Mouse (Mus musculus) heart, adult 9 months (tissue): ENCODE results near the gene Utp4.
"Not testable (repeated sequence)": the region's sequence is repeated elsewhere in the genome, so short reads cannot be mapped to it uniquely, and the experiment has no call there.

Source experiments
- DNase-seq, 2 experiments: peaks; one replicate each; pipeline ENCODE4 v3.0.0; 2022; ENCODE audit warnings: low spot score in 2 of 2

Gene Utp4

DNA sequence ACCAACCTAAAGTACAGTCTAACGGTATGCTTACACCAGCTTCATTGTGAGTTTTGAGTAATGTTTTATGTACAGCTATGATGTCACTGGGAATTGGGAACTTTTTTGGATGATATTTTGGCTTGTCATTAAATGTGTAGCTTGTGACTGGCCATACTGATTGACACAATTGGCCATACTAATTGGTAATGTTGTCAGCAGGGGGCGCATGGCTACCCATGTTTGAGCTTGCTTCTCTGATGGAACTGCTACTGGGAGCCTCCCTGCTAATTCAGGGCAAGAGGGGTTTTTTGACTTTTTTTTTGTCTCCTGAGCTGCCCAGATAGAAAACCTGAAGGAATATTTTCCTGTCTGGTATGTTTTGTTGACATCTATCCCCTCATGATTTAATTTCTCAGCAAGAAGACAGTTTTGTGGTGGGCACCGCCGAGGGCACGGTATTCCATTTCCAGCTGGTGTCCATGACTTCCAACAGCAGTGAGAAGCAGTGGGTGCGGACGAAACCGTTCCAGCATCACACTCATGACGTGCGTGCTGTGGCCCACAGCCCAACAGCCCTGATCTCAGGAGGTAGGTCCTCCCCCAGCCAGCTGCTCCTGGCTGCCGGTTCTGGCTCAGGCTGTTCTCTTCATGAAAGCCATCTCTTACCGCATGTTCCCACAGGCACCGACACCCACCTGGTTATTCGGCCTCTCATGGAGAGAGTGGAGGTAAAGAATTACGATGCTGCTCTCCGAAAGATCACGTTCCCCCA lies 12.5 kb downstream of the Utp4 start:
- peak; percentile 58 to 80 for DNase-seq

GRCm38 (mm10) chr8:106906635-106907034 lies 13.2 kb downstream of the Utp4 start:
- DNase-seq: no peak

DNA sequence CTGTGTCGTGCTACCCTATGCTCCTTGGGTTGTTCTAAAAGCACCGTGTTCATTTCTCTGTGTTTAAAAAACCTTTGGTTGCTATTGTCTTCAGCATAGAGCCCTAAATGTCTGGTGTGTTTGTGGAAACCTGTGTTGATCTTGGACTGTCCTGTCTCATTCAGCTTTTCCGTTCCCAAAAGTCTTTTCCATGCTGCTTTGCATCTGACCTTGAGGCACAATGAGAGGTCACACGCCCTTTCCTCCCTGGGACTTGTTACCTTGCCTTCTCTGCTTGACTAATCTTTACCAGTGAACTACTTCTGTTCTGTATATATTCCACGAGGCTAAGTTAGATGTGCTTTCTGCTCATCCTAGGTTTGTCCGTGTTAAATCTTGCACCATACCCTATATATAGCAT lies 14.0 kb downstream of the Utp4 start:
- no peak for DNase-seq

- no peak for DNase-seq
Observed at GRCm38 (mm10) chr8:106908291-106908690, 14.9 kb downstream of the Utp4 start.

GRCm38 (mm10) chr8:106913631-106914030 lies 20.2 kb downstream of the Utp4 start:
- DNase-seq: no peak

DNA sequence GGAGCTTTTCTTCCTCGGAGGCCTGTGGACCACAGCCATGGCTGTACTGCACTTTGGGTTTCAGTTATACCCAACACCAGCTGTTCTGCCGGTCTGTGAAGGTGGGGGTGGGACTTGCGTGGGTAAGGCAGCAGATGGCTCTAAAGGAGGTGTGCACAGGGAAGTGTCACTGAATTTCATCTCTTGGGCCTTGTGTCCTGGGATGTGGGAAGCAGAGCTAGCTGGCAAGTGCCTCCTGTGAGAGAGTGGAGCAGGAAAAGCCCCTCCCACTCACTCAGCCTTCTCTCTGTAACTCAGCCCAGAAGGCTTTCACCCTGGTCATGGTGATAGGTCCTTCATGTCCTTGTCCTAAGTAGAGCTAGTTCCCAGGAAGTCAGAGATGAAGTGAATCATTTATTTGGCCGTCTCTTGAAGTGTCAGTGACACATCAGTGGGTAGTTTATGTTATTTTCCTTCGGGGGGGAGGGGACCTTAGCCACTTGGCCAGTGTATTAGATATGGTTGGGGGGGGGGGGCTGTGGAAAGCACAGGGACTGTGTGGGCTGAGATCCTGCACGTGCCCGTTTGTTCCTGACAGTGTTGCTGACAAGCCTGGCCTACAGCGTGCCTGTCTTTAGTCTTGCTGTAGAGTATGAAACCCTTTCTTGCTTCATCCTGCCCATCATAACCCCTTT lies 26.4 kb downstream of the Utp4 start:
- no peak for DNase-seq

- no peak for DNase-seq
Observed at GRCm38 (mm10) chr8:106920395-106920741, 26.9 kb downstream of the Utp4 start.

DNA sequence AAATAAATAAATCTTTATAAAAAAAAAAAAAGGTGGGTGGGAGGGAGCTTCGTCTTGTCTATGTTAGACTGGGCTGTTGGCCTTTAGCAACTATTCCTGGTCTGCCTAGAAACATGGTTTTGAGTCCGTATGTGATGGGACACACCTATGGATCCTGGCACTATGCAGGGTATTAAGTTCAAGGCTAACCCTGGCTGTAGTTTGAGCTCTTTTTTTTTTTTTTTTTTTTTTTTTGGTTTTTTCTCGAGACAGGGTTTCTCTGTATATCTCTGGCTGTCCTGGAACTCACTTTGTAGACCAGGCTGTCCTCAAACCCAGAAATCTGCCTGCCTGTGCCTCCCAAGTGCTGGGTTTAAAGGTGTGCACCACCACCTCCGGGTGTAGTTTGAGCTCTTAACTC lies 30.6 kb downstream of the Utp4 start:
- no peak for DNase-seq

- DNase-seq: peak in 1 of 2 experiments; percentile 52
Observed at GRCm38 (mm10) chr8:106924904-106925349, 31.5 kb downstream of the Utp4 start.

DNA sequence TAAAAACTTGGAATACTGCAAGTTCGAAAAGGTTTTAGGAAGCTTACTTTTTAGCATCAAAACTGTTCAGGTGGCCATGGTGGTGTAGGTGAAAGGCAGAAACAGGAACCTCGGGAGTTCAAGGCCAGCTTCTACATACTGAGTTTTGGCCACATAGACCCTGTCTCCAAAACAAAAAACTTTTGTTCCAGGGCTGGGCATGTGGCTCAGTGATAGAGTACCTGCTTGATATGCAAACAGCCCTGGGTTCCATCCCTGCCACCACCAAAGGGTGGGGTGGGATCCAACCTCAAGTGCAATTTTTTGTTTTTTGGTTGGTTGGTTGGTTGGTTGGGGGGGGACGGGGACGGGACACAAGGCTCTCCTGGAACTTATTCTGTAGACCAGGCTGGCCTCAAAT lies 32.0 kb downstream of the Utp4 start:
- DNase-seq: no peak

DNA sequence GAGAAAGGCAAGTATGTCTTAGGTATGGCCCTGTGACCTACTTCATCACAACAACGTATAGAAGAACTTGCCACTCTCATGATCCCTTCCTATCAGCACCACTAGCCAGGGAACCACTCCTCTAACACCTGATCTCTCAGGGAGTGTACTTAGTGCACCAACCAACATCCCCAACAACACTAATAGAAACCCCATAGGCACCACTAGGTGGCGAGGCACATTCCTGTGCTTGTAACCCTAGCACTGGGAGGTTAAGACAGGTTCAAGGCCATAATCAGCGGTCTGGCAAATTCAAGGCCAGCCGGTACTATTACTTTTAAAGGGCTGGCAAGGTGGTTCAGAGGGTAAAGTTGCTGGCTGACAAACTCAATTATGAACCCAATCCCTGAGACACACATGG lies 33.8 kb downstream of the Utp4 start:
- DNase-seq: no peak

DNA sequence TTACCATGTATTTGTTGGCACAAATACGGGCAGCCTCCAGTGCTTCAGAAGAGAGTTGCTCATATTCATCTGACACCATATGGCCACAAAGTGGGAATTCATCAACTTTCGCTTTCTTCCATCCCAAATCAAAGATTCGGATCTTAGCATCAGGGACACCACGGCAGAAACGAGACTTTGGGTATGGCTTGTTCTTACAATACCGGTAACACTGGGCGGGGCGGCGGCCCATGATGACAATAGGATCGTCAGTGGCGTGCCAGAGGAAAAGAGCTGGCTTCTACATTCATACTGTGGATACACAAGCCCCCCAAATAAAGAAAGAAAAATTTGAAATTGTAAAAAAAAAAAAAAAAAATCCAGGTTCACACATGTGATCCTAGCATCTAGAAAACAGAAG lies 34.7 kb downstream of the Utp4 start:
- not testable (repeated sequence) for DNase-seq

DNA sequence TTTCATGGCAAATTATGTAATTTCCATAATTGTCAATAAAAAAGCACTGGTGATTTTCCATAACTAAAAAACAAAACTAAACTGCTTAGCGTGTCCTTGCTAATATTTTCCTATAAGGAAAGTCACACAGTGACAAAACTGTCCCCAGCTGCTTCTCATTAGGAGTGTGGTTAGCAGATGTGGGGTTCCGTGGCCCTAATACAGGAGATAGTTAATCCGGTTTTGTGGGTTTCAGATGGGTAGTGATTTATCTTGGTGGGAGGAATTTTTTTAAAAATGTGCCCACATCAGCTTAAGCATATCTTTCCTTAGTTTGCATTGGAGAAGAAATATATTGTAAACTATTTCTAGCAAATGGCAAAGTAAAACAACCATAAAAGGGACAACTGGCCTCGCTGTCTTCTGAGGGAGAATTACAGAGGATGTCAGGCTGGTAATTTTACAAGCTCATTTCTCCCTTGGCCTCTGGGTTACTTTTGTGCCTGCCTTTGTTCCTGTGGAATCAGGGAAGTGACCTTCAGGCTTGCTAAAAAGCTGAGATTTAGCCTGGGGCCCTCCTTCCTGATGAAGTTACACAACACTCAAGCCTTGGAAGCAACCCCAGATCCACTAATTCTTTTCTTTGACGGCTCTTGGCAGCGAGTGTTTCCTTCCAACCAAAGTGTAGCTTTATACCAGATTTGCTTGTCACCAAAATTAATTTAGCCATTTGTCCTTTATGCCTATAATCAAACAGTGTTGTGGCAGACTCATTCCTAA lies 35.9 kb downstream of the Utp4 start:
- DNase-seq: peak; percentile 78 to 82

GRCm38 (mm10) chr8:106929921-106930320 lies 36.5 kb downstream of the Utp4 start:
- DNase-seq: no peak

- peak; percentile 19 to 31 for DNase-seq
Observed at GRCm38 (mm10) chr8:106932376-106933065, 39.1 kb downstream of the Utp4 start.

DNA sequence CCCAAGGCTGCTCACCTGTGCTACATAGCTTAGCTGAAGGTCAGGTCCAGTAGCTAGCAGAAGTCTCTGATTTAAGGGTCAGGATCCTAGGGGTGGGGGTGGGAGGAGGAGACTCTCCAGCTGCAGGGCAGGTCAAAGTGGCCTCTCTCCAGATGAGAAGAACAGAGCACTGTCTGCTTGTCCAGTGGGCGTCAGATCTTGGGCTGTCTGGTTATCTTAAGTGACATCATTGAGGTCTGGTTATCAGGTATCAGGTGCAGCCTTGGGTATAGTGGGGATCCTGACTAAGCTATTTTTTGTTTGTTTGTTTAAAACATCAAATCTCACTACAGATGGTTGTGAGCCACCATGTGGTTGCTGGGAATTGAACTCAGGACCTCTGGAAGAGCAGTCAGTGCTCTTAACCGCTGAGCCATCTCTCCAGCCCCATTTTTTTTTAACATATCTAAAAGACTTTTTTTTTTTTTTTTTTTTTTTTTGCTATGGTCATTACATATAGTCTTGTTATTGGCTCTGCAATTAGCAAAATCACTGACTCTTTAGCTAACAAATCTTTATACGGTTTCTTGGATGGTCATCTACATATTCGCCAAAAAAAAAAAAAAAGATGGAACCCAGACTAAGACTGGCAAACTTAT lies 40.2 kb downstream of the Utp4 start:
- DNase-seq: no peak

- DNase-seq: no peak
Observed at GRCm38 (mm10) chr8:106934226-106934977, 41.0 kb downstream of the Utp4 start.

- DNase-seq: peak; percentile 88 to 92
Observed at GRCm38 (mm10) chr8:106935324-106935869, 42.0 kb downstream of the Utp4 start, which contains the start of gene Sntb2. Gene Sntb2, plus strand, starts transcription at chr8:106935750.

DNA sequence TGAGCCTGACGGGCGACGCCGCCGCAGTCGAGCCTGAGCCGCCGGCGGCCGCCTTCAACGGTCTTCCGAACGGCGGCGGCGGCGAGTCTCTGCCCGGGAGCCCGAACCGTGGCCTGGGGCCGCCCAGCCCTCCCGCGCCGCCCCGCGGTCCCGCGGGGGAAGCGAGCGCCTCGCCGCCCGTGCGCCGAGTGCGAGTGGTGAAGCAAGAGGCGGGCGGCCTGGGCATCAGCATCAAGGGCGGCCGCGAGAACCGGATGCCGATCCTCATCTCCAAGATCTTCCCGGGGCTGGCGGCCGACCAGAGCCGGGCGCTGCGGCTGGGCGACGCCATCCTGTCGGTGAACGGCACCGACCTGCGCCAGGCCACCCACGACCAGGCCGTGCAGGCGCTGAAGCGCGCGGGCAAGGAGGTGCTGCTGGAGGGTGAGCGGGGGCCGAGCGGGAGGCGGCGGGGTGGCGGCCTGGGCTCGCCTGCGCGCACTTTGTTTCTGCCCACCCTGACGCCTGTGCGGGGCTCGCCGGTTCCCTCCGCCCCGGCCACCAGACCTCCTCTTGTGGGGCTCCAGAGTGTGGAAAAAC lies 42.6 kb downstream of the Utp4 start:
- peak in 1 of 2 experiments; percentile 55 for DNase-seq

DNA sequence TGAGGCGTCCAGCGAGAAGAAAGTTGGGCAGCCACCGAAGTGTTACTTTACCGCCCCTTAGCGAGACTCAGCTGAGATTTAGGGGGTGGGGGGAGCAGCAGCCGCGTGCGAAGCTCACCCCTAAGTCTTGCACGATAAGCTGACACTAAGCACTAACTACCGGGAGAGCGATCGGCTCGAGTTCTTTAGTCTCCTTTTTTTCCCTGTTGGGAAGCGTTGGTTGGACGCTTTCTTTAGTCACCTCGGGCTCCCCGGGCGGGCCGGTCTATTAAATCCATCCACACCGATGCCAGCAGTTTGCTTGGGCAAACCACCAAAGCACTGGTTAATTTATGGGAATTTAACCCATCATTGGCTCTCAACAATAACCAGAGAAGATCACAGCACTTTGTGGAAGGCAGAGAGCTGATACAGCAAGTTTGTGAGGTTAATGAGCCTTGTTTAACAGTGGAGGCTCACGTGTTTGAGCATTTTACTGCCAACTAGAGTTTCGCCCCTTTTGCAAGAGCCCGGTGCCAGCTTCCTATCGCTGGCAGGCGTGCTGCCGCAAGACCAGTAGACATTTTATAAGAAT lies 43.1 kb downstream of the Utp4 start:
- peak; percentile 26 to 54 for DNase-seq
